Mouse (Mus musculus) kidney, embryonic 14.5 days (tissue): Measurements from ENCODE around the gene 1190005I06Rik. TPM values are rescaled to one million over a fixed set of nuclear protein-coding genes. Genes with fewer than 3 reads are reported as not detected.
A peak's percentile ranks its signal among the peaks of the same experiment; 100 is the strongest.

ENCODE experiments used
- ATAC-seq: fragments of 200-750 bp; cut with Nextera tagmentation; 2 replicates; pipeline ENCODE4 v1.8.0; 2017; ENCODE audit warnings: moderate number of reproducible peaks, mild to moderate bottlenecking, moderate TSS enrichment, moderate library complexity; ENCODE audit not compliant: low FRiP score, low TSS enrichment
- H3K27ac ChIP-seq: fragments of 300-500 bp; sonication (generic); 2 replicates; pipeline ENCODE4 v1.5.1; 2014; ENCODE audit warnings: low read depth, mild to moderate bottlenecking, low read length, moderate library complexity, mixed read lengths
- H3K27me3 ChIP-seq: fragments of 300-500 bp; sonication (generic); 2 replicates; pipeline ENCODE4 v1.6.1; 2014; ENCODE audit warnings: mild to moderate bottlenecking, low read length; ENCODE audit not compliant: control insufficient read depth, insufficient read depth
- H3K36me3 ChIP-seq: fragments of 300-500 bp; sonication (generic); 2 replicates; pipeline ENCODE4 v1.6.1; 2014; ENCODE audit warnings: low read length, mixed read lengths; ENCODE audit not compliant: control insufficient read depth, insufficient read depth
- H3K4me1 ChIP-seq: fragments of 300-500 bp; sonication (generic); 2 replicates; pipeline ENCODE4 v1.6.1; 2014; ENCODE audit warnings: low read length, mixed read lengths; ENCODE audit not compliant: control insufficient read depth, insufficient read depth
- H3K4me2 ChIP-seq: fragments of 300-500 bp; sonication (generic); replicated peaks from 2 replicates; pipeline ENCODE4 v1.6.1; 2014; ENCODE audit warnings: low read depth, mild to moderate bottlenecking, low read length
- H3K4me3 ChIP-seq: fragments of 300-500 bp; sonication (generic); 2 replicates; pipeline ENCODE4 v1.5.1; 2014; ENCODE audit warnings: mild to moderate bottlenecking, low read length
- H3K9ac ChIP-seq: fragments of 300-500 bp; sonication (generic); 2 replicates; pipeline ENCODE4 v1.6.1; 2014; ENCODE audit warnings: low read depth, mild to moderate bottlenecking, low read length, moderate library complexity
- H3K9me3 ChIP-seq: fragments of 300-500 bp; sonication (generic); 2 replicates; pipeline ENCODE4 v1.6.1; 2016; ENCODE audit warnings: low read length; ENCODE audit not compliant: control insufficient read depth
- WGBS: fragments of 180-500 bp; shearing (Covaris S2); extraction: QIAGEN DNeasy Blood & Tissue Kit; methylation state at CpG from one replicate; pipeline ENCODE4 v1.1.7; 2014; 5-methylcytosine and 5-hydroxymethylcytosine counted together
- polyA plus RNA-seq: library from polyadenylated mRNA; unstranded; fragments of >200 nt; fragmentation: Nextera tagmentation; extraction: Ambion mirVana; gene quantifications from 2 replicates; pipeline ENCODE4 v1.2.1, GENCODE M21; 2014

The 1190005I06Rik gene
- polyA plus RNA-seq, 1 experiment from 2014 or later, result 2.0 TPM

DNA sequence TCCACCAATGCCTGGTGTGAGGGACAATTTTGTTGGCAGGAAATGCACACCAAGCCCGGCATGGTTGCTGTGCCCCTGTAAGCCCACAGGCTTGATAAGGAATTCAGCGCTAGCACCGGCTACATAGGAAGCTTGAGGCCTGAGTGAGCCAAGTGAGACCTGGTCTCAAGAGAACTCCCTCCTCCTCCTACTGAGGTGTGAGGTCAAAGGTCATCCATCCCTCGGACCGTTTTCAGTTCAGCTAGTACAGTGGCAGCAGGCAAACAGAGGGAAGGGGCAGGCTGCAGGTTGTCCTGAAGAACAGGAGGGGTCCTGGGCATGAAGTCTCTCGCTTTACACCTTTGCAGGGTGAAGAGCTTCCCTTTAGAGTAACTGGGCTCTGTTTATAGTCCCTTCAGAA is 16.6 kb downstream of the 1190005I06Rik start:
- Histone ChIP-seq H3K4me1 (peaks cover 10% of the 10 kb centered on the region), H3K4me3 (no peak overlapping the region), H3K27ac (no peak overlapping the region), H3K9ac (no peak overlapping the region), H3K36me3 (no peaks in the 10 kb centered on the region), H3K4me2 (no peak overlapping the region), H3K9me3 (no peaks in the 10 kb centered on the region), H3K27me3 (no peaks in the 10 kb centered on the region; the same call in 1 of the 2 replicates)
- WGBS, result 36% methylated on average over 6 of the region's 6 CpGs
- no peak for ATAC-seq

DNA sequence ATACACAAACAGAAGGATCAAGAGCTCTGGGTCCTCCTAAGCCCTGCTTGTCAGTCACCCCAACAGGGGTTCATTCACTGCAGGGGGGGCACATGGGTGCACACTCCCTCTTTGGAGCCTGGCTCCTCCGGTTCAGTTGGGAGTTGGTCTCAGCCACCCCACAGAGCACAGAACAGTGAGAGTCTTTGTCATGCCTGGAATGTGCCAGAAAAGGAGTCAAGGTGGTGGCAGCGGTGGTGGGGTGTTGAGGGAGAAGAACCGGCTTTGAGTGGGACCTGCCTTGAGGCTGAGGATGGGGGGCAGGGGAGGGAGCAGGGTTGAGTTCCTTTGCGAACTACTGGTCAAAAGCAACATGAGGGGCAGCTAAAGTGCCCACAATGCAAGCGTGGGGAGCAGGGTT is 17.4 kb downstream of the 1190005I06Rik start:
- no peak overlapping the region for H3K27ac ChIP-seq
- ATAC-seq, result no peak
- no peak overlapping the region for H3K4me3 ChIP-seq
- no peaks in the 10 kb centered on the region for H3K9me3 ChIP-seq
- H3K4me1 ChIP-seq, result peaks cover 10% of the 10 kb centered on the region
- WGBS, result 59% methylated on average over 5 of the region's 5 CpGs
- H3K36me3 ChIP-seq, result no peaks in the 10 kb centered on the region
- no peak overlapping the region for H3K9ac ChIP-seq
- H3K4me2 ChIP-seq, result no peak overlapping the region
- no peaks in the 10 kb centered on the region; the same call in 1 of the 2 replicates for H3K27me3 ChIP-seq

- Histone ChIP-seq H3K4me3 (no peak overlapping the region), H3K4me2 (no peak overlapping the region), H3K36me3 (no peaks in the 10 kb centered on the region), H3K4me1 (peaks cover 12% of the 10 kb centered on the region), H3K9me3 (no peaks in the 10 kb centered on the region), H3K27me3 (no peaks in the 10 kb centered on the region), H3K27ac (no peak overlapping the region), H3K9ac (no peak overlapping the region)
- no peak for ATAC-seq
- WGBS, result 85% methylated on average over 5 of the region's 5 CpGs
These were observed 20.1 kb downstream of the 1190005I06Rik start for GRCm38 (mm10) chr8:120627298-120627697.

DNA sequence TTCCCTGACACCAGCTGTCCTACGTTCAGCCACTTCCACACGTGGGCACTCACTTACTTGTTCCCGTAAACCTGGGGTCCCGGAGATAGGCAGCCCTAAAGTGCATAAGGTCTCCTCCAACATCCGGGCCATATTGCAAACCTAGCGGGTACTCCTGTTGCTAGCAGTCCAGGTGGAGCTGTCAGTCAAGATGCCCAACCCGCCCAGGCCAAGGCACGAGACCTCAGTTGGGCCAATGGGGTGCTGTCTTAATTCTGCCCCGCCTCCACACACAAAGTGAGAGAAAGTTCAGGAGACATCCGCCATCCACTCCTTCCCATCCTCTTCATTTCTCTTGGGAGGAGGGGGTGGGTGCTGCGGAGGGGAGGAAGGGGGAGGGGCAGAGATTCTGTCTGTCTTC is 21.0 kb downstream of the 1190005I06Rik start:
- Histone ChIP-seq H3K27me3 (no peaks in the 10 kb centered on the region), H3K36me3 (no peaks in the 10 kb centered on the region), H3K27ac (no peak overlapping the region), H3K9ac (no peak overlapping the region), H3K4me1 (peaks cover 12% of the 10 kb centered on the region), H3K9me3 (no peaks in the 10 kb centered on the region), H3K4me2 (no peak overlapping the region), H3K4me3 (no peak overlapping the region)
- WGBS, result 63% methylated on average over 11 of the region's 11 CpGs
- ATAC-seq, result no peak

GRCm38 (mm10) chr8:120623608-120624007 is 23.8 kb downstream of the 1190005I06Rik start:
- 40% methylated on average over 2 of the region's 2 CpGs for WGBS

GRCm38 (mm10) chr8:120622161-120622560 is 25.3 kb downstream of the 1190005I06Rik start:
- Histone ChIP-seq H3K9me3 (no peaks in the 10 kb centered on the region), H3K27ac (no peak overlapping the region), H3K4me2 (no peak overlapping the region), H3K4me3 (no peak overlapping the region), H3K27me3 (no peaks in the 10 kb centered on the region), H3K4me1 (peaks cover 15% of the 10 kb centered on the region), H3K36me3 (no peaks in the 10 kb centered on the region), H3K9ac (no peak overlapping the region)
- no peak for ATAC-seq
- WGBS, result 80% methylated on average over 14 of the region's 14 CpGs

More at GRCm38 (mm10) chr8:120623608-120624007, 23.8 kb downstream of the 1190005I06Rik start:
- no peak; the same call in 1 of the 2 replicates for ATAC-seq
- H3K36me3 ChIP-seq, result no peaks in the 10 kb centered on the region
- H3K27me3 ChIP-seq, result no peaks in the 10 kb centered on the region
- no peak overlapping the region for H3K27ac ChIP-seq
- H3K9ac ChIP-seq, result no peak overlapping the region
- no peaks in the 10 kb centered on the region for H3K9me3 ChIP-seq
- H3K4me1 ChIP-seq, result peaks cover 15% of the 10 kb centered on the region
- H3K4me3 ChIP-seq, result no peak overlapping the region
- no peak overlapping the region for H3K4me2 ChIP-seq

DNA sequence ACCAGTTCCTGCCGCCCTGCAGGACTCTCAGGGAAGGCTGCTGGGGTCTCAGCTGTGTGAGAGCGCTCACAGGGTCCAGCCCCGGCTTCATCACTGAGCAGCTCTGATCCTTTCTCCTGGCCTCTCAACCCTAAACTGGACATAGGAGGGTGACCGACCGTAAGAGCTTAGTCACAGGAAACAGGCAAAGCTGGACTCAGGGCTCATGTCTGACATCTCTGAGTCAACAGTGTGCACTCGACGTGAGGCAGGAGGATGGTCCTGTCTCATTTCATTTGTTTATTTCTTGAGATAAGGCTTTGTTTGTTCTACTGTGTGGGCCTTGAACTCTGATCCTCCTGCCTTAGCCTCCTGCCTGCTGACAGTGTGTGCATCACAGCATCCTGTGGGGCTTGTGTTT is 27.0 kb downstream of the 1190005I06Rik start:
- no peak overlapping the region for H3K4me2 ChIP-seq
- no peak overlapping the region for H3K4me3 ChIP-seq
- H3K9ac ChIP-seq, result no peak overlapping the region
- H3K9me3 ChIP-seq, result no peaks in the 10 kb centered on the region
- WGBS, result 49% methylated on average over 7 of the region's 7 CpGs
- H3K27ac ChIP-seq, result no peak overlapping the region
- no peaks in the 10 kb centered on the region for H3K36me3 ChIP-seq
- peaks cover 15% of the 10 kb centered on the region for H3K4me1 ChIP-seq
- no peaks in the 10 kb centered on the region for H3K27me3 ChIP-seq
- ATAC-seq, result no peak

- WGBS, result 78% methylated on average over 11 of the region's 11 CpGs
- Histone ChIP-seq H3K4me3 (no peak overlapping the region), H3K9me3 (no peaks in the 10 kb centered on the region), H3K9ac (no peak overlapping the region), H3K4me1 (peaks cover 10% of the 10 kb centered on the region), H3K27ac (no peak overlapping the region), H3K36me3 (no peaks in the 10 kb centered on the region), H3K4me2 (no peak overlapping the region), H3K27me3 (no peaks in the 10 kb centered on the region)
- ATAC-seq, result no peak
These were observed 27.9 kb downstream of the 1190005I06Rik start for GRCm38 (mm10) chr8:120619235-120620180.

- H3K27ac ChIP-seq, result no peak overlapping the region
These were observed 29.3 kb downstream of the 1190005I06Rik start for GRCm38 (mm10) chr8:120618110-120618509.

More at GRCm38 (mm10) chr8:120618110-120618509, 29.3 kb downstream of the 1190005I06Rik start:
- Histone ChIP-seq H3K9me3 (no peaks in the 10 kb centered on the region), H3K4me1 (peaks cover 4% of the 10 kb centered on the region; the same call in 1 of the 2 replicates), H3K4me2 (no peak overlapping the region), H3K4me3 (no peak overlapping the region), H3K36me3 (no peaks in the 10 kb centered on the region), H3K9ac (no peak overlapping the region; the same call in 1 of the 2 replicates), H3K27me3 (no peaks in the 10 kb centered on the region)
- peak; percentile 50 for ATAC-seq
- WGBS, result 0% methylated on average over 6 of the region's 6 CpGs
